Mouse (Mus musculus) cerebellum, adult 9-10 months (tissue): ENCODE data around the gene Calhm4.
"Not testable (repeated sequence)": the region's sequence is repeated elsewhere in the genome, so short reads cannot be mapped to it uniquely, and the experiment has no call there.

Experiments used
- DNase-seq: peaks from one replicate; pipeline ENCODE4 v3.0.0; 2022

The Calhm4 gene

DNA sequence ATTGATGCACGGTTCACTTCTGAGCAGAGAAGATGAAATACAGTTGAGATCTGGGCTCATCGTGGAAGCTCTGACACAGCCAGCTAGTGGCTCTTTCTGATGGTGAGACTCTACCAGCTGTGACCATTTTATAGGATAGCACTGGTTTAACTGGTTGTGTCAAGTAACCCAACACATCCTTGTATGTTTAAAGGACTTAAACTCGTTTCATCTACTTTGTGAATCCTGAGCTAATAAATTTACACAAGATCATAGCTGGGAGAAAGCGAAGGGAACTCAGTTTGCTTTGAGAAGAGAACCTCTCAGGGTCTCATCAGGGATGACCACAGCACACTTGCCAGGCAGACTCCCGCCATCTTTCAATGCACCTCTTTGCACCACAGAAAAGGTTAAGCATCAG, at the start of gene Calhm4:
Gene Calhm4 (minus strand): TSS at position 101 of the 400 bp plus-strand sequence.
- no peak for DNase-seq

- DNase-seq: no peak
Measured at GRCm38 (mm10) chr10:34091888-34092287, 47.8 kb upstream of the Calhm4 start.

DNA sequence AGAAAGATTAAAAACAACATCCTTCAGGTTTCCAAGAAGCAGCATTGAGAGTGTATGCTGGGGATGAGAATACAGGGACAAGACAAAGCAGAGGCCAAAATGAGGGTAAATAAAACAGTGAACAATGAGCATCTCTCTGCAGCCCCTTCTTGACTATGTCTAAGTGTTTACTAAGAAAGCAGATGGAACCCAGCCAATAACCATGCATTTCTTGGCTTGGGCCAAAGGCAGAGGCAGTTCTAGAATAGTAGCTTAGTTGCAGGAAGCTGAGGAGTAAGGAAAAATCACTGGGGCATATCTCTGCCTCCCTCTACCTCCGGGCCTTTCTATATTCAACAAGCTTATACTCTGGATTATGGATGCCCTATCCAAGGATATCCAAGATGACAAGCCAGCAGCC, 46.4 kb upstream of the Calhm4 start:
- no peak for DNase-seq

DNA sequence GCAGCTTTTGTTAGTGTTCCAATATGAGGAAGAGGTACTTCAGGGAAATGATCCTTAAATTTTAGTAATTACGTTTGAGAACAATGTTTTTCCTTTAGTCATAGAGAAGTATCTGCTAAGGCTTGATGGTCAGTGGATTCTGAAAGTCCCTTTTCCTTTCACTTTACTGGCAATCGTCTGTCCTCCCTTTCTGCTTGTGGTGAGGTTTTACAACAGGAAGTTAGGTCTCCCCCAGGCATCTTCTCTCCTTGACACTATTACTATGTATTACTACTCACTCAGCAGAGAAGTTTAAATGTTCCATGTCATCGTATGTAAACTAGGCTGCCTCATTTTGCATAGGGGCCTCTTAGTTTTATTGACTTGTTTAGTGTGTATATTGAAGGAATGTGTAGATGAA, 45.4 kb upstream of the Calhm4 start:
- DNase-seq: no peak

DNA sequence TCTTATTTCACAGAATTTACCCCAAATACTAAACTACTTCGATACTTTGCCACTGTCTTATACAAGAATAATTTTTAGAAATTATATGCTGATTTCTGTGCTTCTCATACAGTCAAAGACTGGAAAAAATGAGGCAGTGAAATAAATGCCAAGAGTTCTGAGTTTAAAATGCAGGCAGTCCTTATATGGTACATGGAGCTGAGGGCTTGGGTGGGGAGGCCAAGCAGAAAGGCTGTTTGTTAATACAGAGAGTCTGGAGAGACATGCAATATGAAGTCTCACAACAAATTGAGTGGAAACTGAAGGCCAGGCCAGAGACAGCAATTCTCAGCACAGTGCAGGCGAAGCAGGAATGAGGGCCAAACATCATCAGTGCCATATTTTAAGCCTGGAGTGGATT, 44.4 kb upstream of the Calhm4 start:
- no peak for DNase-seq

DNA sequence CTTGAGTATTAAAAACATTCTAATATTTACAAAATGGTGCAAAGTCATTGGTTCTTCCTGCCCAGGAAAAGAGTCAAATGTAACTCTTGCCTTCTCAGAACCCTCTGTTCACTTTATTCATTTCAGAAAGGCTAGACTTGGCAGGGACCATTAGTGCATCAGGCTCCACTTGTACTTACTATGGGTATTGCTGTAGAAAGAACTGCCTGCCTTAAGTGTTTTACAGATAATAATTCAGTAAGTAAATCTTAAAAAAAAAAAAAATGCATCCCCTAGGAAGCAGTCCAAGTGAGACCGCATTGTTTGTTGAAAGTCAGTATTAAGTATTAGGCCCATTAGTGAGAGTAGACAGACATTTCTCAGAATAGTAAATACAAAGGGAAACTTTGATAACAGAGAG, 42.4 kb upstream of the Calhm4 start:
- DNase-seq: no peak

GRCm38 (mm10) chr10:34074522-34075200, 30.6 kb upstream of the Calhm4 start:
- no peak for DNase-seq

- DNase-seq: no peak
Measured at GRCm38 (mm10) chr10:34071650-34072049, 27.5 kb upstream of the Calhm4 start.

GRCm38 (mm10) chr10:34070999-34071492, 26.9 kb upstream of the Calhm4 start:
- no peak for DNase-seq

DNA sequence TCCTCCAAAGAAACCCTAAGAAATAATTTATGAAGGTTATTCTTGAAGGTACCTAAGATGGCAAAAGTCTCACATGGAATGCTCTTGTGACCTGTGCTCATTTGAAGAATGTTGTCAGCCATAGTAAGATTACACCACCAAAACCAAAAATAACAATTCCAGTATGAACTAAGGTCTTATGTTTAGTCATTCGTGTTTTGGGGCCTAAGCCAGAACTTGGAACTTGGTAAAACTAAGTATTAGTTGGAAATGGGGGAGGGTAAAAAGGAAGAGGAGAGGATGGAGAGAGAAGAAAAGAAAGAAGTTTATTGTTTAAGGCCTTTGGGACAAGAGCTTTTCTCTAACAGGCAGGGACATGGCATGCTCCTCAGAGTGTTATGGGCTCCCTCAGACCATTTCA, 25.5 kb upstream of the Calhm4 start:
- DNase-seq: no peak

DNA sequence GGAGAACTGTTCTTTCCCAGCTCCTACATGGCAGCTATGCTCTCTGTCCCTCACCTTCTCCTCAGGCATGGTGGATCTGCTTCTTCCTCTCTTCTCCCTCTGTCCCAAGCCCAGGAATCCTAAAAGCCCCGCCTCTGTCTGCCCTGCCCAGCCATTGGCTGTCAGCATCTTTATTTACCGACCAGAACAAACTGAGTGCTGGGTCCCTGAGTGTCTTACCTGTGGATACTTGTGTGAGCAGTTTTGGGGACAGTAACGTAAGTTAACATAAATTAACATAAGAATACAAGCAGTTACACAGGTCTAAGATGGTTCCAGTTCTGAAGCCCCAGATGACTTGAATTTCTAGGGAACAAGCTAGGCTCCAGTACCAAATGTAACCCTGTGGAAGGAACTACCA, 22.5 kb upstream of the Calhm4 start:
- no peak for DNase-seq

DNA sequence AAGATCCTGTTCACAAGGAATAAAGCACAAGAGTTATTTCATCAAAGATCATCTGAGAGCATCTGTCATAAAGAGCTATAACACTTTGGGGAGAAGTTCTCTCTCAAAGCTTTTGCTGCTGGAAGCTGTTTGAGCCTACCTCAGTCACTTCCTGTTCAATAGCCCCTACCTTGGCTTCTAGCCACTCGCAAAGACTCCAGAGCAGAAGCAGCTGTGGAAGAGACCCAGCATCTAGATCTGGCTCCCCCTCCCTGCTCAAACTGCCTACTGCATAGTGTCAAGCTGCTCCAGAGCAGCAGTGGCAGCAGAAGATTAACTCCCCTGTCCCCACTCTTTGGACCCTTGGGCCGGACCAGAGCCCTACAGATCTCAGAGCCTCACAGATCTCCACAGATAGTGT, 9.9 kb upstream of the Calhm4 start:
- no peak for DNase-seq

DNA sequence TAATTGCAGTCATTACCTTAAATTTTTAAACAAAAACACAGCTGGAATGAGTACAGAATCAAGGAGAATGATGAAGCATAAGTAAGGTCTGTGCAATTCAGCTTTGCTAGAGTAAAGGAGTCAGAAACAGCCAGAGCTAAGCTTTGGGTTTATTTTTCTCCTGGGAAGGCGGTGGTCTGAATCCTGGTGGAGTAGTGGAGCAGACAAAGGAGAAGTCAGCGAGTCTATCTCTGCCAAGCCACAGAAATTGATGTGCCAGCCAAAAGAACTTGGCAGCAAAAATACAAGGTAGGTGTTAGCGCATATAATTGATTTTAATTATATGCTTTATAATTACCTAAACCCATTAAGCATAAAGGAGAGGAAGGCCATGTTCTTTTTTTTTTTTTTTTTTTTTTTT, 6.7 kb downstream of the Calhm4 start, which contains the start of gene Trappc3l:
Gene Trappc3l (plus strand): TSS at position 197 of the 400 bp plus-strand sequence.
- no peak for DNase-seq

DNA sequence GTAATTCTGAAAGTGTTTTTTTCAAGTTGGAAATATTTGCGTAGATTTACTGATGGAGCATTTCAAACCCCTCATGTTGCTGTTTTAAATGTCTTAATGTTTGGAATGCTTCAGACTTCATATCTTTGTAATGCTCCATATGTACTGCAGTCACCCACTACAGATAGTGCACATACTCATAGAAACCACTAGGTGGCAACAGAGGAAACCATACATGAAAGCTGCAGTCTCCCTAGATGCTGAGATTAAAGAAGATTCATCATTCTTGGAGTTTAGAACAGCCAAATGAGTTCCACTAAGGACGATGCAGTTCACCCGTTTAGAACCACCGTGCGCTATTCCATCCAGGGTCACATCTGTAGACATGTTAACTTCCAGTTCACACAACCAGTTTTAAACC, 7.5 kb downstream of the Calhm4 start:
- peak; percentile 59 for DNase-seq

DNA sequence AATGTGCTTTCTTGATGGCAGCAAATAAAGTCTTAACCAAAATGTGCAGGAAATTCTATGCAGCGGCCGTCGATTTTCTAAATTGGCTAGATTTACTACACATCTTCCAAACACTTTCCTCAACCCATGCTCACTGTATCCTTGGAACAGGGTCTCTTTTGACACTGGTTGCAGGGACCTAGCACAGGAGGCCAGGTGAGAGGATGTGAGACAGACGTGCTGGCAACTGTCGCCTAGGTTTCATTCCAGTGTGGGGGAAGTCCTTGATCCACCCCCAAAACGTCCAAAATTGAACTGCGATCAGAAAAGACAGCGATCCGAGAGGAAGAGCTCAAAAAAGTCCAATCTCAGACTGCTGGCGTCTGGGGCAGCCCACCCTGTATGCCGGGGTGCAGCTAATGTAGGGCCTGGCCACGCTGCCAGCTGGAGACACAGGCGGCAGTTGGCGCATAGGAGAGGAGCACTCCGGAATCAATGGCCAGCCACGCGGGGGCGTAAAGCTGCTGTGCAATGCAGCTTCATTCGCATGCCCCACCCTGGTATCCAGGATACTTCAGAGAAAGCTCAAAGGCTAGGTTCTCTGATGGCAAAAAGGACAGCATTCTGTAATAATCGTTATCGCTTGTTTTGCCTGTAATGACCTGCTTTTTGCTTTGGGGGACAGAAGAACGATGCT, 10.3 kb downstream of the Calhm4 start:
- peak; percentile 48 for DNase-seq

DNA sequence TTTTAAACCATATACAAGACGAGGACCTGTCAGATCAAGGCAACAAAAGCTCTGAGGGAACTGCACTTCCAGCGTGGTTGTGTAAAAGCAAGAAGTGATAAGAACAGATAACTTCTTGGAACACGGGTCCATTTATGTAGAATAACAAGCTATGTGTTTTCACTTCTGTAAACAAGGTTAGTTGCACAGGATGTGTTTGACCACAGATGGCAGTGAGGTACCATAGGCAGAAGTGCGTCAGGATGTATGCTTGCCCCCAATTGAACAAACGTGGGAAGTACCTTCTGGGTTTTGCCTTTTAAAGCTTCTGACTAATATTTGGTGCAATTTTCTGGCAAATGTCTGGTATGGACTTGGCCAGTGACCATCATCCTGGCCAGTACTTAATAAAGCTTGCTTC, 13.8 kb downstream of the Calhm4 start:
- no peak for DNase-seq

- peak; percentile 97 for DNase-seq
Measured at GRCm38 (mm10) chr10:34019302-34020075, 24.6 kb downstream of the Calhm4 start, which contains the start of gene Rwdd1. Gene Rwdd1 (minus strand): TSS chr10:34019624.

GRCm38 (mm10) chr10:34018746-34019301, 25.3 kb downstream of the Calhm4 start:
- DNase-seq: no peak

DNA sequence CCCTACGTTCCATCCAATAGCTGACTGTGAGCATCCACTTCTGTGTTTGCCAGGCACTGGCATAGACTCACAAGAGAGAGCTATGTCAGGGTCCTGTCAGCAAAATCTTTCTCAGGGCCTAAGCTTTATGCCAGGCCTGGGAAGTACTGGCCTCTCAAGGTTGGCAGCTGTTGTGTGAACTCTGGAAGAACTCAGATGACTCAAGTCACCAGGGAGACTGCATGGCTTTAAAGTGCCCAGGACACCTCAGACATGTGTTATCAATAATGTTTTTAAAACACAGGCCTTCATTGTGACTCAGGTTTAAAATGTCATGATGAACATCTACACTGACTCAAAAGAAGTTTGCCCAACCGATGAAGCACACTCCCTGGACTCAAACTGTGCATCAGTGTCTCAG, 30.9 kb downstream of the Calhm4 start:
- DNase-seq: no peak

- DNase-seq: no peak
Measured at GRCm38 (mm10) chr10:34012581-34012980, 31.5 kb downstream of the Calhm4 start.

DNA sequence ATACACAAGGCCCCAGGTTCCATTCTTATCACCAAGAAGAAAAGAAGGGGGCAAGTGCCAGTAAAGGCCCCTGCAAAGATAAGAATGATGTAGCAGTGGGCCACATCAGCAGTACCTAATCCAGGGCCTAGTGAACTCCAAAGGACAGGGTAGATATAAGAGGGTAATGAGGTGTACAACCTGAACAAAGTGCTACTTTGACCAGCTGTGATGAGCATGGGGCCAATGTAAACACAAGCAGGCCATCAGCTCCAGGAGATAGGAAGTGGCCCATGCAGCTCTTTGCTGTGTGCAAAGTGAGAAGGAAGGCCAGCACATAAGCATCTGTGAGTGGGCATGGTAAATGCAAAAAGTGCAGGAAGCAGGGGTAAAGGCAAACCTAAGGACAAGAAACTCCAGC, 45.7 kb downstream of the Calhm4 start:
- DNase-seq: no peak

DNA sequence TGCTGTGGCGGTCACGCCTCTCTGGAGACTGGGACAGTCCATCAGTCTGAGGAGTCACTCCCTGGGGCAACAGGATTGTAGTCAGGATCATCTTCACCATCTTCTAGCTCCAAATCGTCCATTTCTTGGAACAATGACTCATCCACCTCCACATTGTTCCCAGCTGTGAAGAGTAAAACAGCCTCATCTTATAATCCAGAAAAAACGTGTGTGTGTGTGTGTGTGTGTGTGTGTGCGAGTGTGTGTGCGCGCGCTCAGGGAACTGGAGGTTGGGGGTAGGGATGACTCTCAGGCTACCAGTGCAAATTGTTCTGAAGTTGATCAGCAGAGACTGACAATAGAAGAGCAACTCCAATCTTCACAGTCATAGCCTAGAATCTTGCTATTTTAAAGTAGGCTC, 47.4 kb downstream of the Calhm4 start:
- not testable (repeated sequence) for DNase-seq
